Mouse (Mus musculus): Measurements from ENCODE around the gene Cars2. TPM values are rescaled to one million over a fixed set of nuclear protein-coding genes. Genes with fewer than 3 reads are reported as not detected.

Gene Cars2
- polyA plus RNA-seq, 1 experiment = 84.8 TPM

DNA sequence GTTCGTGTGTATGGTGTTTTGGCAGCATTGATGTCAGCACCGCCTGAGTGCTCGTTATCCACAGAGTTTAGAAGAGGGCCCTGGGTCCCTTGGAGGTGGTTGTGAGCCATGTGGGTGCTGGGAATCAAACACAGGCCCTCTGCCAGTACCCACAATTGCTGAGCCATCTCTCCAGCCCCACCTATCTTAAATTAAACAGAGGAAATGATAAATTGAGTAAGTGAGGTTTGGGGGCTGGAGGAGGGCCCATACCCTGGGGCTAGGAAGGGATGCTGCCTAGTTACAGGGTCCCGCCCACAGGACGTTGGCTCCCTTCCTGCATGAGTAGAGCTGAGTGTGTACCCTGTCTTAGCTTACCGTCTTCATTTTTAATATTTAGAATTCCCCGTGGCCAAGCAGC is 14.1 kb upstream of the Cars2 start:
- peaks cover 3% of the 10 kb centered on the region; the same call in 1 of the 2 replicates for H3K4me1 ChIP-seq (replicated peaks; ENCODE audit: control insufficient read depth, insufficient read depth, low read length)
- H3K27ac ChIP-seq (ENCODE audit: control insufficient read depth, insufficient read depth, low read length) = no peak overlapping the region
- no peaks in the 10 kb centered on the region for H3K27me3 ChIP-seq (ENCODE audit: control insufficient read depth, insufficient read depth, low read length)
- TF ChIP-seq POLR2A (IDR thresholded peaks at IDR 0.05; ENCODE audit: control insufficient read depth, extremely low read depth, insufficient read depth, low read length, poor library complexity) (no peak), CTCF (IDR thresholded peaks at IDR 0.05; ENCODE audit: borderline replicate concordance, control insufficient read depth, extremely low read depth, insufficient read depth, low read length, poor library complexity) (no peak)
- 83% methylated on average over 7 of the region's 7 CpGs for WGBS
- no peak overlapping the region for H3K4me3 ChIP-seq (ENCODE audit: control insufficient read depth, insufficient read depth, low read length)
- no peak for DNase-seq
- H3K36me3 ChIP-seq (ENCODE audit: control insufficient read depth, insufficient read depth, low read length) = peaks cover 30% of the 10 kb centered on the region

DNA sequence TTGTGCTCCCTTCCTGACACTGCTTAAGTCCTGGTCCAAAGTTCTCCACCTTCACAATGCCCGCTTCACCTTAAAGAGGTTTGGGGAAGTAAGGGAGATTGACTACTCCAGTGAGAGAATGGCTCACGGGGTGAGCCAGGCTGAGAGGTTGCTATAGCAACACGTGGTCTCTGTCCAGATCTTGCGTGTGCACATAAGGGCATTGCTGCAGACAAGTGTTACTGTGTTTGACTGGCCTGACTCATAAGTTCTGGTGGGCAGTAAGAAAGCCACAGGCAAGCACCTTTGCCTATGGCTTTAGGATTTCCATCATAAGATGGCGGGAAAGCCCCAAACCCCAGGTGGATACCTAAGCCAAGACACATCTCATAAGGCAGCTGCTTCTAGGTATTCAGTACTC is 13.7 kb upstream of the Cars2 start:
- TF ChIP-seq POLR2A (IDR thresholded peaks at IDR 0.05; ENCODE audit: control insufficient read depth, extremely low read depth, insufficient read depth, low read length, poor library complexity) = no peak
- TF ChIP-seq CTCF (IDR thresholded peaks at IDR 0.05; ENCODE audit: borderline replicate concordance, control insufficient read depth, extremely low read depth, insufficient read depth, low read length, poor library complexity) = no peak
- H3K36me3 ChIP-seq (ENCODE audit: control insufficient read depth, insufficient read depth, low read length) = peaks cover 30% of the 10 kb centered on the region
- 75% methylated on average over 5 of the region's 5 CpGs for WGBS
- H3K4me1 ChIP-seq (replicated peaks; ENCODE audit: control insufficient read depth, insufficient read depth, low read length) = peaks cover 3% of the 10 kb centered on the region; the same call in 1 of the 2 replicates
- DNase-seq = no peak
- H3K27me3 ChIP-seq (ENCODE audit: control insufficient read depth, insufficient read depth, low read length) = no peaks in the 10 kb centered on the region
- H3K27ac ChIP-seq (ENCODE audit: control insufficient read depth, insufficient read depth, low read length) = no peak overlapping the region
- no peak overlapping the region for H3K4me3 ChIP-seq (ENCODE audit: control insufficient read depth, insufficient read depth, low read length)

DNA sequence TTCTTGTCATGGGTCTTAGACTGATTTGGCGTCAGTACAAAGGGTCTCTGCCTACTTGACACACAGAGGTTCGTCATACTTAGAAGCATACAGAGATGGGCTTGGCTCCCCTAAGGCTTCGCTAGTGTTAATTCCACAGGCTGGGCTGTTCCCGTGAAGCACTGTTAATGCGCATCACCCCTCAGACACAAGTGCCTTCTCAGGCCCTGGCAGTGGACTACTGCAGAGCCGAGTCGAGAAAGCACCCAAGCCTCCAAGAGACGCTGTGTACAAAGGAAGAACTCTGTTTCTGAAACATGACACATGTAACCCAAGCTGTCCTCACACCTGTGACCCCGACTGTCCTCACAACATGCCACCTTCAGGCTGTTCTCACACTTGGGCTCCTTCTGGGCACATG is 9.6 kb upstream of the Cars2 start:
- Histone ChIP-seq H3K36me3 (ENCODE audit: control insufficient read depth, insufficient read depth, low read length) (peaks cover 30% of the 10 kb centered on the region), H3K4me1 (replicated peaks; ENCODE audit: control insufficient read depth, insufficient read depth, low read length) (peaks cover 3% of the 10 kb centered on the region; the same call in 1 of the 2 replicates), H3K27ac (ENCODE audit: control insufficient read depth, insufficient read depth, low read length) (no peak overlapping the region), H3K27me3 (ENCODE audit: control insufficient read depth, insufficient read depth, low read length) (no peaks in the 10 kb centered on the region), H3K4me3 (ENCODE audit: control insufficient read depth, insufficient read depth, low read length) (no peak overlapping the region)
- WGBS = 91% methylated on average over 9 of the region's 9 CpGs
- DNase-seq = no peak
- TF ChIP-seq POLR2A (IDR thresholded peaks at IDR 0.05; ENCODE audit: control insufficient read depth, extremely low read depth, insufficient read depth, low read length, poor library complexity) = no peak

DNA sequence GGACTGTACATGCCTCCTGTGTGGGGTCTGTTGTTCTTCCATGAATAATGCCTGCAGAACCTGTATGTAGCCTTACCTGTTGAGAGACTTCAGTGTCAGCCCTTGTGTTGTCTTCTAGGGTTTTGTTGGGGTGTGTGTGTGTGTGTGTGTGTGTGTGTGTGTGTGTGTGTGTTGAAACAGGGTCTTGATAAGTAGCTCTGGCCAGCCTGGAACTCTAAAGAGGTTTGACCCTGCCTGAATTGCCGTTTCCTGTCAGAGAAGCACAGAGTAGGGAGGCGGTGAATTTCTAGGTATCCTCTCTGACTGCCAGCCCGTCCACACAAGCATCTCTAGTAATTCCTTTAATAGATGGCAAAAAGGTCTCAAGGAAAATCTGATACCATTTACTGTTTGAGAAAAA is 8.9 kb upstream of the Cars2 start:
- Histone ChIP-seq H3K27me3 (ENCODE audit: control insufficient read depth, insufficient read depth, low read length) (no peaks in the 10 kb centered on the region), H3K36me3 (ENCODE audit: control insufficient read depth, insufficient read depth, low read length) (peaks cover 27% of the 10 kb centered on the region), H3K27ac (ENCODE audit: control insufficient read depth, insufficient read depth, low read length) (no peak overlapping the region), H3K4me1 (replicated peaks; ENCODE audit: control insufficient read depth, insufficient read depth, low read length) (peaks cover 3% of the 10 kb centered on the region; the same call in 1 of the 2 replicates), H3K4me3 (ENCODE audit: control insufficient read depth, insufficient read depth, low read length) (no peak overlapping the region)
- DNase-seq = no peak
- WGBS = 83% methylated on average over 3 of the region's 3 CpGs
- TF ChIP-seq POLR2A (IDR thresholded peaks at IDR 0.05; ENCODE audit: control insufficient read depth, extremely low read depth, insufficient read depth, low read length, poor library complexity) (no peak), CTCF (IDR thresholded peaks at IDR 0.05; ENCODE audit: borderline replicate concordance, control insufficient read depth, extremely low read depth, insufficient read depth, low read length, poor library complexity) (no peak)

DNA sequence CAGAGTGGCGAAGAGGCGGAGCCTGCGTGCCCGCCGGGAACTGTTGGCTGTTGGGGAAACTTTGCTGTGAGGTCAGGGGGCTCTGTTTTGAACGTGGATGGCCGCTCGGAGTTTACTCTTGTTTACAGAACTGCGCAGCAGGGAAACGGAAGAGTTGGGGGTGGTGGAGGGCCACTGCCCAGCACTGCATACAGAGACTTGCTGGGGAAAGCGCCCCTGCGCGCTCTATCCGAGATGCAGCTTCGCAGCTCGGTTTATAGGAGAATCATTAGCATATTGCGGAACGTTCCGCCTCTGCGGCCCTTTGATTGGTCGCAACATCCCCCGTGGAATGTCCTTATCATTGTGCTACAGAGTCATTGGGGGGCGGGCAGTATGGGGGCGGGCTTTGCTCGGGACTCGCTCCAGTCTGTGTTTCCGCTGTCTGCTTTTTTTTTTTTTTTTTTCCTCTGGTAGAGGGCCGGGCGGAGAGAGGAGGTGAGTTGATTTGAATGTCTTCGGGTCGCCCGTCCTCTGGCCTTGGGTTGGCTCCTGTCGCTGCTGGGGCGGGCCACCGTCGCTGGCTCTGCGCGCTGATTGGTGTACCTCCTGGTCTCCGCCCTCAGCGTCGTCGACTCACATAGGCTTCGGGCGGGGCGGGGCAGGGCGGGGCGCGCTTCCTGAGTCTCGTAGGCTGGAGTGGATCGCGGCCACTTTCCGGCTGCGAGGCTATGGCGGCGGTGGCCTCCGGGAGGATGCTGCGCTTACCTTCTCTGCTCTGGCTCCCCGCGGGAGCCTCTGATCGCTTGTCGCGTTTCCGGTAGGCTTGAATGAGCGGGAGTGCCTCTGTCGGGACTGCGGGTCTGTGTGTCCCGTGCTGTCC is 7.4 kb upstream of the Cars2 start:
- H3K27ac ChIP-seq (ENCODE audit: control insufficient read depth, insufficient read depth, low read length) = peak overlapping the region; percentile 85
- under 1% methylated on average over 67 of the region's 67 CpGs for WGBS
- peaks cover 3% of the 10 kb centered on the region; the same call in 1 of the 2 replicates for H3K4me1 ChIP-seq (replicated peaks; ENCODE audit: control insufficient read depth, insufficient read depth, low read length)
- H3K36me3 ChIP-seq (ENCODE audit: control insufficient read depth, insufficient read depth, low read length) = peaks cover 12% of the 10 kb centered on the region
- TF ChIP-seq CTCF (IDR thresholded peaks at IDR 0.05; ENCODE audit: borderline replicate concordance, control insufficient read depth, extremely low read depth, insufficient read depth, low read length, poor library complexity) = peak; percentile 20; the same call in 1 of the 2 replicates
- peak; percentile 100 for TF ChIP-seq POLR2A (IDR thresholded peaks at IDR 0.05; ENCODE audit: control insufficient read depth, extremely low read depth, insufficient read depth, low read length, poor library complexity)
- peak overlapping the region; percentile 99 for H3K4me3 ChIP-seq (ENCODE audit: control insufficient read depth, insufficient read depth, low read length)
- H3K27me3 ChIP-seq (ENCODE audit: control insufficient read depth, insufficient read depth, low read length) = no peaks in the 10 kb centered on the region
- peak; percentile 95 for DNase-seq

DNA sequence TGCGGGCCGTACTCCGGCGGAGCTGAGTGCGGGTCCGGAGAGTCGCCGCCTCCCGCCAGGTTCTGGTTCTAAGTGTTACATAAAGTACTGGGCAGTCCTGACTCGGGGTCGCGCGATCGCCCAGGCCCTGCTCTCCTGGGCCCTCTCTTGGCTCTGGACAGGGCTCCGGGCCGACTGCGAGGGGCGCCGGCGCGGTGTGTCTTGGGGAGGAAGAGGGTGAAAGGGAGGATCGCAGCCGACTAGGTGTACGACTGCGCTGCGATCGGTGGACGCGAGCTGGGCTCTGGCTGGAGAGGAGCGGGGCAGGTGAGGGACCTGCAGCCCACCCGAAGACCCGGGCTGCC is 6.8 kb upstream of the Cars2 start:
- H3K4me3 ChIP-seq (ENCODE audit: control insufficient read depth, insufficient read depth, low read length) = peak overlapping the region; percentile 99
- no peaks in the 10 kb centered on the region for H3K27me3 ChIP-seq (ENCODE audit: control insufficient read depth, insufficient read depth, low read length)
- WGBS = 0% methylated on average over 32 of the region's 32 CpGs
- H3K36me3 ChIP-seq (ENCODE audit: control insufficient read depth, insufficient read depth, low read length) = peaks cover 11% of the 10 kb centered on the region
- peaks cover 3% of the 10 kb centered on the region; the same call in 1 of the 2 replicates for H3K4me1 ChIP-seq (replicated peaks; ENCODE audit: control insufficient read depth, insufficient read depth, low read length)
- H3K27ac ChIP-seq (ENCODE audit: control insufficient read depth, insufficient read depth, low read length) = peak overlapping the region; percentile 85
- TF ChIP-seq POLR2A (IDR thresholded peaks at IDR 0.05; ENCODE audit: control insufficient read depth, extremely low read depth, insufficient read depth, low read length, poor library complexity) = no peak
- TF ChIP-seq CTCF (IDR thresholded peaks at IDR 0.05; ENCODE audit: borderline replicate concordance, control insufficient read depth, extremely low read depth, insufficient read depth, low read length, poor library complexity) = no peak
- no peak for DNase-seq

All from thymus, adult 2 months (tissue).